Mouse (Mus musculus): ENCODE results near the gene Pcbp4.
"Not testable (repeated sequence)": the region's sequence is repeated elsewhere in the genome, so short reads cannot be mapped to it uniquely, and the experiment has no call there.

The Pcbp4 gene

GRCm38 (mm10) chr9:106483606-106484005, 30.5 kb downstream of the Pcbp4 start:
- DNase-seq = no peak

- no peak for DNase-seq
These were observed 32.0 kb downstream of the Pcbp4 start for GRCm38 (mm10) chr9:106485076-106485475.

GRCm38 (mm10) chr9:106487602-106488001, 34.5 kb downstream of the Pcbp4 start:
- not testable (repeated sequence) for DNase-seq

GRCm38 (mm10) chr9:106499667-106500066, 46.6 kb downstream of the Pcbp4 start, which contains the start of gene Iqcf1:
TSS of gene Iqcf1 (plus strand) at chr9:106499967.
- no peak for DNase-seq

GRCm38 (mm10) chr9:106501846-106502245, 48.8 kb downstream of the Pcbp4 start:
- DNase-seq = no peak

- DNase-seq = no peak
These were observed 51.2 kb downstream of the Pcbp4 start for GRCm38 (mm10) chr9:106504246-106504645.

- DNase-seq = no peak
These were observed 56.3 kb downstream of the Pcbp4 start for GRCm38 (mm10) chr9:106509356-106509755.

- no peak for DNase-seq
These were observed 59.8 kb downstream of the Pcbp4 start for GRCm38 (mm10) chr9:106512729-106513450.

GRCm38 (mm10) chr9:106513566-106513965, 60.5 kb downstream of the Pcbp4 start:
- no peak for DNase-seq

Measured in cerebellum, adult 11-12 months (tissue).